Mouse (Mus musculus): Measurements from ENCODE around the gene Smc4. TPM values are rescaled to one million over a fixed set of nuclear protein-coding genes. Genes with fewer than 3 reads are reported as not detected.

Smc4 gene
- polyA plus RNA-seq, 1 experiment from 2014 or later, result 125 TPM

- WGBS, result 93% methylated on average over 1 of the region's 1 CpGs
- no peak for ATAC-seq (ENCODE audit: low FRiP score, low read depth)
- no peaks in the 10 kb centered on the region for H3K4me1 ChIP-seq
- H3K9ac ChIP-seq, result no peak overlapping the region
- peaks cover 47% of the 10 kb centered on the region for H3K36me3 ChIP-seq
- no peaks in the 10 kb centered on the region for H3K9me3 ChIP-seq
- no peak overlapping the region for H3K4me2 ChIP-seq (replicated peaks)
- H3K4me3 ChIP-seq, result no peak overlapping the region
- H3K27ac ChIP-seq, result no peak overlapping the region
- no peaks in the 10 kb centered on the region for H3K27me3 ChIP-seq (replicated peaks)
Observed at GRCm38 (mm10) chr3:69026133-69026783, 21.7 kb downstream of the Smc4 start.

GRCm38 (mm10) chr3:69040105-69040504, 35.6 kb downstream of the Smc4 start:
- peaks cover 16% of the 10 kb centered on the region for H3K36me3 ChIP-seq
- WGBS, result 91% methylated on average over 2 of the region's 2 CpGs
- no peak overlapping the region for H3K9ac ChIP-seq
- H3K9me3 ChIP-seq, result no peaks in the 10 kb centered on the region
- ATAC-seq (ENCODE audit: low FRiP score, low read depth), result no peak
- peaks cover 3% of the 10 kb centered on the region; the same call in 1 of the 2 replicates for H3K4me1 ChIP-seq
- no peak overlapping the region for H3K4me3 ChIP-seq
- no peaks in the 10 kb centered on the region for H3K27me3 ChIP-seq (replicated peaks)
- no peak overlapping the region; the same call in 1 of the 2 replicates for H3K4me2 ChIP-seq (replicated peaks)
- H3K27ac ChIP-seq, result no peak overlapping the region

GRCm38 (mm10) chr3:69041298-69041697, 36.8 kb downstream of the Smc4 start:
- H3K27me3 ChIP-seq (replicated peaks), result no peaks in the 10 kb centered on the region
- WGBS, result 74% methylated on average over 5 of the region's 5 CpGs
- H3K4me1 ChIP-seq, result peaks cover 7% of the 10 kb centered on the region
- no peaks in the 10 kb centered on the region for H3K9me3 ChIP-seq
- no peak overlapping the region for H3K4me3 ChIP-seq
- H3K27ac ChIP-seq, result no peak overlapping the region
- H3K36me3 ChIP-seq, result peaks cover 8% of the 10 kb centered on the region
- H3K9ac ChIP-seq, result no peak overlapping the region
- ATAC-seq (ENCODE audit: low FRiP score, low read depth), result no peak
- H3K4me2 ChIP-seq (replicated peaks), result peak overlapping the region; percentile 37

DNA sequence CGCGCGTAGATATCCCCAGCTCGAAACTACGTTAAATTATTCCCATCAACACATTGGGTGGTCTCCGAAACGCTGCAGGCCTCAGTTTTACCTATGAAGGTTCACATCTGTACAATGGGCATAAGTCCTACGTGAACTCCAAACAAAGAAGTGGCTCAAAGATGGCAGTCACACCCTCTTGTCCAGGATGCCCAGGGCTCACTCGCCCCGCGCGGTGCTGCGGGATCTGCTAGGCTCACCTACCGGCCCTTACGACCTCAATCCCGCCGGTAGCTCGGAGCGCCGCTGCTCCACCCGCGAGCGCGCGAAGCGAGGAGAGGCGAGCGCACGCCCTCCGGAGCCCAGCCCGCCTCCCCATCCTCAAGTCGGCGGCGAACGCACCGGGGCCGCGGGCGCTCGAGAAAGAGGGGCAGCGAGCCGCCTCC, 39.6 kb downstream of the Smc4 start:
- Histone ChIP-seq H3K9ac (peak overlapping the region; percentile 94), H3K9me3 (no peaks in the 10 kb centered on the region), H3K27me3 (replicated peaks) (no peaks in the 10 kb centered on the region), H3K27ac (peak overlapping the region; percentile 85), H3K36me3 (peaks cover 4% of the 10 kb centered on the region), H3K4me3 (peak overlapping the region; percentile 87), H3K4me2 (replicated peaks) (peak overlapping the region; percentile 67), H3K4me1 (peaks cover 7% of the 10 kb centered on the region)
- ATAC-seq (ENCODE audit: low FRiP score, low read depth), result peak; percentile 73
- under 1% methylated on average over 42 of the region's 42 CpGs for WGBS

DNA sequence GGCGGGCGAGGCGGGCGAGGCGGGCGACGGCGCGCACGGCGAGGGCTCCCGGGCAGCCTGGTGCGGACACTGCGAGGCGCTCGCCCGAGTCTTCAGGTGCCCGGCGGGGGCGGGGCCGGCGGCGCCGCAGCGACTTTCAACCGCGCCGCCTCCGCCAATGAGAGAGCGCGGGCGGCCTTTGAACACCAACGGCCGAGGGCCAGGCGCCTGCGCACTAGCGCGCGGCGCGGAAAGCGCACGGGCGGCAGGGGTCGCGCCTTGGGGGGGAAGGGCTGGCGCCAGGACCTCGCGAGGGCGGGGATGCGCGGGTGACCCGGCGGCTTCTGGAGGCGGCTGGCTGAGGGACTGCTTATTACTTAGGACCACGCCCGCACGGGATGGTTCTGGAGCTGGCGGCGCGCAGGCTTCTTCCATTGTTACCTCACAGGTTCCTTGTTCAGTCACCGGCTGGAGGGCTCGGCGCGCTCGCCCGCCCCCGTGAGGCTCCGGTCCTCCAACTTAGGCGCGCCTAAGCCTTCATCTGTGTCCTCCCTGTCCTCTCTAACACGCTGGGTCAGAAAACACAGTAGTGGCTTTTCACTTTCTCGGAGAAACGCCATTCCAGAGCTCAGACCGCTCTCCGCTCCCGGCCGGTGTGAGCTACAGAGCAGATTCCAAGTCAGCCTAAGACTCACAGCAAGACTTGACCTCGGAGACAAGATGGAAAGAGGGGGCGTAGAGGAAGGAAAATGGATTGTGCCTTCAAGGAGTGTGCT, 40.3 kb downstream of the Smc4 start, which contains the start of gene Trim59:
Trim59 (minus strand) TSS at position 111 of the 755 bp plus-strand sequence.
- peak; percentile 97 for ATAC-seq (ENCODE audit: low FRiP score, low read depth)
- peaks cover 7% of the 10 kb centered on the region for H3K4me1 ChIP-seq
- WGBS, result under 1% methylated on average over 79 of the region's 80 CpGs

DNA sequence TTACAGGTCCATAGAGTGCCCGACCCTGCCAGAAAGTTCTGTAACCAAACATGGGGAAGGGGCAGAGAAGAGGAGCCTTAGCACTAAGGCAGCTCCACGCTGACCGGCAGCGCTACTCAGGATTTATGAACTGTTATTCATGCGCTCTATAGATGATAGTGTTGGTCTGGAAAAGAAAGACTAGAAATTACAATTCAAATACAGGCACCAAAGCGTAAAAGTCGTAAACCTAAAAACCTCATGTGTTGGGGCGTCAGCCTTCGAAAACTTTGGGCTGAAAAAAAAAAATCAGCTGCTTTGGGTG, 40.8 kb downstream of the Smc4 start:
- peak overlapping the region; percentile 87 for H3K4me3 ChIP-seq
- peak overlapping the region; percentile 94 for H3K9ac ChIP-seq
- peak overlapping the region; percentile 67 for H3K4me2 ChIP-seq (replicated peaks)
- H3K9me3 ChIP-seq, result no peaks in the 10 kb centered on the region
- 5% methylated on average over 9 of the region's 9 CpGs for WGBS
- peak overlapping the region; percentile 85 for H3K27ac ChIP-seq
- H3K4me1 ChIP-seq, result peaks cover 7% of the 10 kb centered on the region
- no peaks in the 10 kb centered on the region for H3K27me3 ChIP-seq (replicated peaks)
- no peak; the same call in 1 of the 2 replicates for ATAC-seq (ENCODE audit: low FRiP score, low read depth)
- no peaks in the 10 kb centered on the region; the same call in 1 of the 2 replicates for H3K36me3 ChIP-seq

More for the DNA sequence above, 40.3 kb downstream of the Smc4 start, which contains the start of gene Trim59:
- Histone ChIP-seq H3K4me2 (replicated peaks) (peak within 1 kb of the TSS; percentile 67), H3K9ac (peak within 1 kb of the TSS; percentile 94), H3K36me3 (peaks cover 4% of the 10 kb centered on the region), H3K27ac (peak within 1 kb of the TSS; percentile 85), H3K27me3 (replicated peaks) (no peaks in the 10 kb centered on the region), H3K4me3 (peak within 1 kb of the TSS; percentile 87), H3K9me3 (no peaks in the 10 kb centered on the region)

DNA sequence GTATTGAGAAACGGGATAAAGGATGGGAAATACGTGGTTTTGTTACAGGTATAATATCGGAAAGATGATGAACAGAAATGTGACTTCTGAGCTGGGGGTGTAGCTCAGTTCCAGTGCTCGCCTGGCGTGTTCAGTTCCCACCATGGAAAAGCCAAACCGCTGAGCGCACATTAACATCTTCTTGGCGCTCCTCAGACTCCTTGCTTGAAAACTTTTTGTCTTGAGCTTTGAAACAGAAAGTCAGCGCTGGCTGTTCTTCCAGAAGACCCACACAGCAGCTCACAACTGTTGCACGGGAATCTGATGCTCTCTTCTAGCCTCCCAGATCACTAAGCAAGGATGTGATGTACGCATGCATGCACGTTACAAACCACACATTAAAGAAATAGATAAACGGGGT, 41.2 kb downstream of the Smc4 start:
- Histone ChIP-seq H3K27ac (no peak overlapping the region), H3K9ac (peak overlapping the region; percentile 36; the same call in 1 of the 2 replicates), H3K27me3 (replicated peaks) (no peaks in the 10 kb centered on the region), H3K4me3 (peak overlapping the region; percentile 87; the same call in 1 of the 2 replicates), H3K4me1 (peaks cover 7% of the 10 kb centered on the region), H3K9me3 (no peaks in the 10 kb centered on the region), H3K4me2 (replicated peaks) (peak overlapping the region; percentile 67), H3K36me3 (no peaks in the 10 kb centered on the region; the same call in 1 of the 2 replicates)
- WGBS, result 20% methylated on average over 13 of the region's 13 CpGs
- ATAC-seq (ENCODE audit: low FRiP score, low read depth), result no peak

DNA sequence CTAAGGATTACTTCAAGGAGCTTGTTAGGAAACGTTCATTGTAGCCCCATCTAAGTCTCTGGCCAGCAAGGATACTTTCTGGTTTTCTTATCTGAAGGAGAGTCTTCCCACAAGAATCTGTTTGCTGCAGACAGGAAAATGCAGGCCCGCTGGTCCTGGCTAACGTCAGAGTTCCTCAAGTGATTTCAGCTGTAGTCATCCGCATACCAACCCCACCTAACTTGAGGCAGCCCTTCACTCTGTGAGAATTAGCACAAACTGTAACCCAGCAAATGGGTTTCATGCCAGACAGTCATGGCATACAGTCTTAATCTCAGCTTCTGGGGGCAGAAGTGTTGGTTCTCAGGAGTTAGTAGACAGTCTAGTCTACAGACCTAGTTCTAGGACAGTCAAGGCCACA, 42.0 kb downstream of the Smc4 start:
- no peak for ATAC-seq (ENCODE audit: low FRiP score, low read depth)
- no peak overlapping the region for H3K4me3 ChIP-seq
- 74% methylated on average over 4 of the region's 4 CpGs for WGBS
- H3K27me3 ChIP-seq (replicated peaks), result no peaks in the 10 kb centered on the region
- H3K9me3 ChIP-seq, result no peaks in the 10 kb centered on the region
- peaks cover 7% of the 10 kb centered on the region for H3K4me1 ChIP-seq
- H3K9ac ChIP-seq, result no peak overlapping the region
- no peak overlapping the region for H3K27ac ChIP-seq
- H3K36me3 ChIP-seq, result no peaks in the 10 kb centered on the region; the same call in 1 of the 2 replicates
- H3K4me2 ChIP-seq (replicated peaks), result no peak overlapping the region

GRCm38 (mm10) chr3:69047684-69048083, 43.1 kb downstream of the Smc4 start:
- Histone ChIP-seq H3K4me1 (peaks cover 7% of the 10 kb centered on the region), H3K9ac (no peak overlapping the region), H3K4me3 (no peak overlapping the region), H3K9me3 (no peaks in the 10 kb centered on the region), H3K36me3 (no peaks in the 10 kb centered on the region), H3K4me2 (replicated peaks) (no peak overlapping the region), H3K27ac (no peak overlapping the region), H3K27me3 (replicated peaks) (no peaks in the 10 kb centered on the region)
- 84% methylated on average over 4 of the region's 4 CpGs for WGBS
- ATAC-seq (ENCODE audit: low FRiP score, low read depth), result no peak

- WGBS, result 51% methylated on average over 6 of the region's 6 CpGs
- no peak for ATAC-seq (ENCODE audit: low FRiP score, low read depth)
- H3K36me3 ChIP-seq, result no peaks in the 10 kb centered on the region
- H3K9ac ChIP-seq, result no peak overlapping the region
- H3K27ac ChIP-seq, result no peak overlapping the region
- H3K9me3 ChIP-seq, result no peaks in the 10 kb centered on the region
- no peak overlapping the region for H3K4me2 ChIP-seq (replicated peaks)
- peaks cover 5% of the 10 kb centered on the region for H3K4me1 ChIP-seq
- H3K27me3 ChIP-seq (replicated peaks), result no peaks in the 10 kb centered on the region
- H3K4me3 ChIP-seq, result no peak overlapping the region
Observed at GRCm38 (mm10) chr3:69049011-69049410, 44.5 kb downstream of the Smc4 start.

DNA sequence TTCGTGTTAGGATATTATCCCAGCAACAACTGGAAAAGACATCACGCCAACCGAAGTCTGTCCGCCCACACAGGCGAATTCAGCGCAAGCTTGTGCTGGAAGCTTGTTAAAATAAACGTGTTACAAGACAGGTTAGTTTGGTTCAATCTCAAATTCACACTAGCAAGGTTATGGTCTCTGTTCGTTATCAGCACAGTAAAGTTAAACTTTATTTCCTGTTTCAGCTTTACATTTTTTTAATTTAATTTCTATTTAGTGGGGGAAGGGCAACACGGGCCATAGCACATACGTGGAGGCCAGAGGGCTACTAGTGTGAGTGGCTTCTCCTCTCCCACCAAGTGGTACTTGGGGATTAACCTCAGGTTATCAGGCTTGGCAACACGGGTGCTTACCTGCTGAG, 47.4 kb downstream of the Smc4 start:
- no peaks in the 10 kb centered on the region for H3K36me3 ChIP-seq

GRCm38 (mm10) chr3:69054760-69055432, 50.4 kb downstream of the Smc4 start:
- Histone ChIP-seq H3K4me2 (replicated peaks) (no peak overlapping the region), H3K9ac (no peak overlapping the region), H3K4me1 (no peaks in the 10 kb centered on the region), H3K27ac (no peak overlapping the region), H3K9me3 (no peaks in the 10 kb centered on the region), H3K27me3 (replicated peaks) (no peaks in the 10 kb centered on the region), H3K4me3 (no peak overlapping the region), H3K36me3 (no peaks in the 10 kb centered on the region)
- no peak for ATAC-seq (ENCODE audit: low FRiP score, low read depth)
- WGBS, result 89% methylated on average over 7 of the region's 7 CpGs

More for the DNA sequence above, 47.4 kb downstream of the Smc4 start:
- Histone ChIP-seq H3K9me3 (no peaks in the 10 kb centered on the region), H3K27me3 (replicated peaks) (no peaks in the 10 kb centered on the region), H3K4me1 (no peaks in the 10 kb centered on the region), H3K4me2 (replicated peaks) (no peak overlapping the region), H3K4me3 (no peak overlapping the region), H3K27ac (no peak overlapping the region), H3K9ac (no peak overlapping the region)
- WGBS, result 92% methylated on average over 11 of the region's 11 CpGs
- ATAC-seq (ENCODE audit: low FRiP score, low read depth), result no peak
